Mouse (Mus musculus) liver, embryonic 12.5 days (tissue): ENCODE measurements around the gene Vps54. TPM values are rescaled to one million over a fixed set of nuclear protein-coding genes. Genes with fewer than 3 reads are reported as not detected.
A peak's percentile ranks its signal among the peaks of the same experiment; 100 is the strongest.

Experiments
- ATAC-seq: fragments of 200-750 bp; cut with Nextera tagmentation; 2 replicates; pipeline ENCODE4 v1.8.0; 2017; ENCODE audit warnings: moderate number of reproducible peaks, mild to moderate bottlenecking, moderate library complexity
- H3K27ac ChIP-seq: fragments of 300-500 bp; sonication (generic); 2 replicates; pipeline ENCODE4 v1.5.1; 2016; ENCODE audit warnings: mild to moderate bottlenecking
- H3K27me3 ChIP-seq: fragments of 300-500 bp; sonication (generic); replicated peaks from 2 replicates; pipeline ENCODE4 v1.6.1; 2016; ENCODE audit warnings: mild to moderate bottlenecking, moderate library complexity
- H3K36me3 ChIP-seq: fragments of 300-500 bp; sonication (generic); 2 replicates; pipeline ENCODE4 v1.6.1; 2016; ENCODE audit warnings: mild to moderate bottlenecking, moderate library complexity
- H3K4me1 ChIP-seq: fragments of 300-500 bp; sonication (generic); 2 replicates; pipeline ENCODE4 v1.6.1; 2016
- H3K4me2 ChIP-seq: fragments of 300-500 bp; sonication (generic); 2 replicates; pipeline ENCODE4 v1.6.1; 2016; ENCODE audit warnings: mild to moderate bottlenecking, moderate library complexity
- H3K4me3 ChIP-seq: fragments of 300-500 bp; sonication (generic); 2 replicates; pipeline ENCODE4 v1.5.1; 2016; ENCODE audit warnings: mild to moderate bottlenecking, moderate library complexity
- H3K9ac ChIP-seq: fragments of 300-500 bp; sonication (generic); 2 replicates; pipeline ENCODE4 v1.6.1; 2016; ENCODE audit warnings: mild to moderate bottlenecking, moderate library complexity
- H3K9me3 ChIP-seq: fragments of 300-500 bp; sonication (generic); replicated peaks from 2 replicates; pipeline ENCODE4 v1.6.1; 2016; ENCODE audit warnings: mild to moderate bottlenecking, moderate library complexity
- WGBS: fragments of 180-500 bp; shearing (Covaris S2); methylation state at CpG from one replicate; pipeline ENCODE4 v1.1.7; 2016; ENCODE audit not compliant: insufficient replicate concordance; 5-methylcytosine and 5-hydroxymethylcytosine counted together
- microRNA counts: library from miRNA; unstranded; fragments of <30 nt; microRNA quantifications from one replicate; lab custom pipeline; 2017
- microRNA-seq: library from miRNA; unstranded; fragments of <30 nt; microRNA quantifications from one replicate; pipeline ENCODE4, GENCODE M21; 2017
- polyA plus RNA-seq: library from polyadenylated mRNA; unstranded; fragments of >200 nt; fragmentation: Nextera tagmentation; extraction: Ambion mirVana; gene quantifications from 2 replicates; pipeline ENCODE4 v1.2.1, GENCODE M21; 2016

Gene Vps54
- polyA plus RNA-seq, 1 experiment from 2014 or later, result 9.8 TPM

- WGBS, result 53% methylated on average over 2 of the region's 2 CpGs
- Histone ChIP-seq H3K4me1 (peaks cover 41% of the 10 kb centered on the region), H3K9ac (no peak overlapping the region), H3K9me3 (no peaks in the 10 kb centered on the region), H3K4me3 (no peak overlapping the region), H3K27me3 (no peaks in the 10 kb centered on the region), H3K4me2 (no peak overlapping the region), H3K27ac (no peak overlapping the region), H3K36me3 (peaks cover 25% of the 10 kb centered on the region)
- ATAC-seq, result no peak
Observed at GRCm38 (mm10) chr11:21348890-21349289, 109.8 kb downstream of the Vps54 start.

GRCm38 (mm10) chr11:21351296-21351695, 112.2 kb downstream of the Vps54 start:
- H3K27ac ChIP-seq, result no peak overlapping the region
- no peaks in the 10 kb centered on the region for H3K9me3 ChIP-seq
- no peak; the same call in 1 of the 2 replicates for ATAC-seq
- no peak overlapping the region for H3K4me3 ChIP-seq
- H3K27me3 ChIP-seq, result no peaks in the 10 kb centered on the region
- peaks cover 25% of the 10 kb centered on the region for H3K36me3 ChIP-seq
- H3K9ac ChIP-seq, result no peak overlapping the region
- H3K4me1 ChIP-seq, result peaks cover 30% of the 10 kb centered on the region
- H3K4me2 ChIP-seq, result no peak overlapping the region
- WGBS, result 68% methylated on average over 7 of the region's 7 CpGs

GRCm38 (mm10) chr11:21363144-21363940, 124.3 kb downstream of the Vps54 start:
- Histone ChIP-seq H3K4me2 (no peak overlapping the region), H3K9ac (no peak overlapping the region), H3K27me3 (0 out of 2 replicates have a peak, but pooled peaks cover under 1% of the 10 kb centered on the region), H3K27ac (no peak overlapping the region), H3K4me3 (no peak overlapping the region), H3K4me1 (peaks cover 5% of the 10 kb centered on the region; the same call in 1 of the 2 replicates), H3K9me3 (no peaks in the 10 kb centered on the region), H3K36me3 (0 out of 2 replicates have a peak, but pooled peaks cover 3% of the 10 kb centered on the region)
- WGBS, result 80% methylated on average over 4 of the region's 4 CpGs
- no peak for ATAC-seq

- Histone ChIP-seq H3K27ac (no peak overlapping the region), H3K27me3 (0 out of 2 replicates have a peak, but pooled peaks cover 4% of the 10 kb centered on the region), H3K36me3 (0 out of 2 replicates have a peak, but pooled peaks cover under 1% of the 10 kb centered on the region), H3K9me3 (no peaks in the 10 kb centered on the region), H3K9ac (no peak overlapping the region), H3K4me2 (peak overlapping the region; percentile 99), H3K4me3 (peak overlapping the region; percentile 84), H3K4me1 (peaks cover 31% of the 10 kb centered on the region)
- WGBS, result 61% methylated on average over 7 of the region's 7 CpGs
- ATAC-seq, result no peak
Observed at GRCm38 (mm10) chr11:21368466-21368865, 129.4 kb downstream of the Vps54 start.

GRCm38 (mm10) chr11:21369248-21370016, 130.4 kb downstream of the Vps54 start:
- Histone ChIP-seq H3K27me3 (0 out of 2 replicates have a peak, but pooled peaks cover 4% of the 10 kb centered on the region), H3K9me3 (no peaks in the 10 kb centered on the region), H3K4me2 (peak overlapping the region; percentile 99), H3K4me1 (peaks cover 31% of the 10 kb centered on the region), H3K4me3 (peak overlapping the region; percentile 84), H3K36me3 (no peaks in the 10 kb centered on the region), H3K27ac (no peak overlapping the region), H3K9ac (peak overlapping the region; percentile 86; the same call in 1 of the 2 replicates)
- ATAC-seq, result no peak
- 19% methylated on average over 9 of the region's 9 CpGs for WGBS

- peak; percentile 83 for ATAC-seq
Observed at GRCm38 (mm10) chr11:21370399-21371121, 131.5 kb downstream of the Vps54 start.

More at GRCm38 (mm10) chr11:21370399-21371121, 131.5 kb downstream of the Vps54 start:
- H3K4me2 ChIP-seq, result peak overlapping the region; percentile 99
- under 1% methylated on average over 68 of the region's 69 CpGs for WGBS
- peak overlapping the region; percentile 86 for H3K9ac ChIP-seq
- H3K27ac ChIP-seq, result peak overlapping the region; percentile 84
- peak overlapping the region; percentile 84 for H3K4me3 ChIP-seq
- H3K4me1 ChIP-seq, result peaks cover 31% of the 10 kb centered on the region
- H3K27me3 ChIP-seq, result 0 out of 2 replicates have a peak, but pooled peaks cover 4% of the 10 kb centered on the region
- H3K9me3 ChIP-seq, result no peaks in the 10 kb centered on the region
- H3K36me3 ChIP-seq, result no peaks in the 10 kb centered on the region

MicroRNA genes within 50 kb of the gene (microRNA counts, 519-probe panel; counts per million panel counts)
- microRNA mmu-miR-1933-3p (lab: Ali Mortazavi, UCI) (582 counts per million, percentile 70 among the panel's probes with 10 or more counts), microRNA mmu-miR-1933-5p (lab: Ali Mortazavi, UCI) (582 counts per million, percentile 70 among the panel's probes with 10 or more counts)

Small RNA genes within 50 kb of the gene (microRNA-seq; reads per million reads assigned to microRNA genes)
- not detected for gene Mir1933

Other genes starting within 250 kb of the Vps54 start
- 18.3 and 18.7 TPM in 2 replicates for gene Peli1, start 148.0 kb upstream of the Vps54 start, polyA plus RNA-seq
- gene Ugp2, start 131.9 kb downstream of the Vps54 start, polyA plus RNA-seq, result 31.8 and 37.9 TPM in 2 replicates